Mouse (Mus musculus) kidney, embryonic 15.5 days (tissue): ENCODE data around the gene Tcerg1l. TPM values are rescaled to one million over a fixed set of nuclear protein-coding genes. Genes with fewer than 3 reads are reported as not detected.

Experiments used
- ATAC-seq: fragments of 200-750 bp; cut with Nextera tagmentation; replicated peaks from 2 replicates; pipeline ENCODE4 v1.8.0; 2017; ENCODE audit warnings: moderate TSS enrichment; ENCODE audit not compliant: low FRiP score
- H3K27ac ChIP-seq: fragments of 300-500 bp; sonication (generic); 2 replicates; pipeline ENCODE4 v1.5.1; 2015; ENCODE audit warnings: mild to moderate bottlenecking, inconsistent platforms
- H3K27me3 ChIP-seq: fragments of 300-500 bp; sonication (generic); 2 replicates; pipeline ENCODE4 v1.6.1; 2015; ENCODE audit warnings: inconsistent platforms
- H3K36me3 ChIP-seq: fragments of 300-500 bp; sonication (generic); 2 replicates; pipeline ENCODE4 v1.6.1; 2015; ENCODE audit warnings: inconsistent platforms
- H3K4me1 ChIP-seq: fragments of 300-500 bp; sonication (generic); 2 replicates; pipeline ENCODE4 v1.6.1; 2015; ENCODE audit warnings: inconsistent platforms
- H3K4me2 ChIP-seq: fragments of 300-500 bp; sonication (generic); 2 replicates; pipeline ENCODE4 v1.6.1; 2015; ENCODE audit warnings: moderate library complexity, mild to moderate bottlenecking, inconsistent platforms
- H3K4me3 ChIP-seq: fragments of 300-500 bp; sonication (generic); replicated peaks from 2 replicates; pipeline ENCODE4 v1.5.1; 2015; ENCODE audit warnings: mild to moderate bottlenecking, inconsistent platforms
- H3K9ac ChIP-seq: fragments of 300-500 bp; sonication (generic); 2 replicates; pipeline ENCODE4 v1.6.1; 2015; ENCODE audit warnings: mild to moderate bottlenecking, inconsistent platforms
- H3K9me3 ChIP-seq: fragments of 300-500 bp; sonication (generic); replicated peaks from 2 replicates; pipeline ENCODE4 v1.6.1; 2016; ENCODE audit warnings: inconsistent platforms
- WGBS: fragments of 180-500 bp; shearing (Covaris S2); methylation state at CpG from one replicate; pipeline ENCODE4 v1.1.7; 2015; ENCODE audit warnings: mixed read lengths; 5-methylcytosine and 5-hydroxymethylcytosine counted together
- polyA plus RNA-seq: library from polyadenylated mRNA; unstranded; fragments of >200 nt; fragmentation: Nextera tagmentation; extraction: Ambion mirVana; gene quantifications from 2 replicates; pipeline ENCODE4 v1.2.1, GENCODE M21; 2015

Gene Tcerg1l
- polyA plus RNA-seq, 1 experiment from 2014 or later: 1.8 TPM

DNA sequence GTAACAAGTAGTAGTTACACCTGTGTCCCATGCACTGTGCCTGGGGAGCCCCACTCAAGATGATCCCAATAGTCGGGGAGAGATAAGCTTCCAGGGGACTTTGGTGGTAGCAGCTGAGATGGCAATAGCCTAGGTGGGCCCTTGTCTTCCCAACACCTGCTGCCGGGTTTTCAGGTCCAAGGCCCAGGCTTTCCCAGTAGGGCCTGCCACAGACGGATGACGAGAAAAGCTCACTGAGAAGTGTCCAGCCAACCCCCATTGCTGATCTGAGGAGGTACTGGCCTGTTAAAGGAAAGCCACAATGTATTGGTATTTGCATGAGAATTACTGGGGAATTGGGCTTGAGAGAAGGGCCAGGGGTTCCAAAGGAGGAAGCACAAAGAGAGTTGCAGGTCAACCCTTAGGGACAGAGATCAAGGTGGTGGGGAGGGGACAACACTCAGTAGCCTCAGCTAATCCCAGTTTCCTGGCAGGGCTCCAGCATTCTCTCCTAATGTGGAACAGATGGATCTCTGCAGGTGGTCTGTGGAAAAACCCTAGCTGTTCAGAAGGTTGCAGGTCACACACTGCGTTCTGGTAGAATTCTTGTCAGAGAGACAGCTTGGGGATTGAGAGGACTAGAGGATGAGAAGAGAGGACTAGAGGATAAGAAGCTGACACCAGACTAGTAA is 129.4 kb downstream of the Tcerg1l start:
- Histone ChIP-seq H3K27me3 (no peaks in the 10 kb centered on the region), H3K9ac (no peak overlapping the region), H3K4me1 (peaks cover 9% of the 10 kb centered on the region), H3K36me3 (no peaks in the 10 kb centered on the region), H3K9me3 (no peaks in the 10 kb centered on the region), H3K4me2 (no peak overlapping the region), H3K4me3 (no peak overlapping the region), H3K27ac (no peak overlapping the region)
- ATAC-seq: no peak
- WGBS: 71% methylated on average over 5 of the region's 5 CpGs

DNA sequence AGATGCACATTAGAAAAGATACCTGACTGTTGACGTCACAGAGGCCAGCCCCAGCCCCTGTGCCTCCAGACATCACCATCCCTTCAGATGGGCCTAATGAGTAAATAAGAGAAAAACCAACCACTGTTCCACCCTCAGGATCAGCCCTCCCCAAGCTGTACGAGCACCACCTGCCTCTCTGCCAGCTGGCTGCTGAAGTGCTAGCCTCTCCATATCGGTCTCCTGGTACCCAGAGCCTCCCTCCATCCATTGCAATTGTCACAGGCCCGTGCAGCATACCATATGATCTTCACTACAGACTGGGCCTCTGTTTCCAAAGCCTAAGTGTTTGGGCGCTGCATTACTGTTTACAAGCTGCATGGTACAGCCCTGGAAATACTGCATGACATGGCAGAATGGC is 148.9 kb downstream of the Tcerg1l start:
- Histone ChIP-seq H3K36me3 (no peaks in the 10 kb centered on the region), H3K4me2 (no peak overlapping the region), H3K9ac (no peak overlapping the region), H3K4me1 (no peaks in the 10 kb centered on the region), H3K9me3 (no peaks in the 10 kb centered on the region), H3K4me3 (no peak overlapping the region), H3K27ac (no peak overlapping the region), H3K27me3 (no peaks in the 10 kb centered on the region)
- ATAC-seq: no peak
- WGBS: 89% methylated on average over 5 of the region's 5 CpGs

DNA sequence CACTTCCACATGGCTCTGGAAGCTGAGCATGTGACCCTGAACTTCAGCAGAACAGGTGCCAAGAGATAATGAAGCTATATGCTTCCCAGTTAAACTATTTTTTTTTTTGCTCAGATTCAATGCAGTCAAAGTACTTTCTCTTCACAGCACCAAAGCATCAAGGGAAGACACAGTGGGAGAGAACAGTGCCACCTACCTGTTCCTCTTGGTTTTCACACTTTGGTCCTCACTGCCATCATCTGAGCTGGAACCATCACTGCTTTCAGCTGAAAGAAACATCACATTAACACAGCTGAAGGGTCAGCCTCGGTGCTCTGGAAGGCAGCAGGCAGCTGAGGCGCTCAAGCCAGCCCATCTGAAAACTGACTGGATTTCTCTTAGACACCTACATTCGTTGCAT is 149.4 kb downstream of the Tcerg1l start:
- Histone ChIP-seq H3K9me3 (no peaks in the 10 kb centered on the region), H3K27ac (no peak overlapping the region), H3K9ac (no peak overlapping the region), H3K4me1 (no peaks in the 10 kb centered on the region), H3K36me3 (no peaks in the 10 kb centered on the region), H3K27me3 (no peaks in the 10 kb centered on the region), H3K4me3 (no peak overlapping the region), H3K4me2 (no peak overlapping the region)
- WGBS: 69% methylated on average over 3 of the region's 3 CpGs
- no peak for ATAC-seq

GRCm38 (mm10) chr7:138246684-138247083 is 150.8 kb downstream of the Tcerg1l start:
- Histone ChIP-seq H3K27ac (no peak overlapping the region), H3K27me3 (no peaks in the 10 kb centered on the region), H3K4me3 (no peak overlapping the region), H3K36me3 (no peaks in the 10 kb centered on the region), H3K4me1 (no peaks in the 10 kb centered on the region), H3K9ac (no peak overlapping the region), H3K4me2 (no peak overlapping the region), H3K9me3 (no peaks in the 10 kb centered on the region)
- no peak for ATAC-seq
- WGBS: 20% methylated on average over 2 of the region's 2 CpGs

DNA sequence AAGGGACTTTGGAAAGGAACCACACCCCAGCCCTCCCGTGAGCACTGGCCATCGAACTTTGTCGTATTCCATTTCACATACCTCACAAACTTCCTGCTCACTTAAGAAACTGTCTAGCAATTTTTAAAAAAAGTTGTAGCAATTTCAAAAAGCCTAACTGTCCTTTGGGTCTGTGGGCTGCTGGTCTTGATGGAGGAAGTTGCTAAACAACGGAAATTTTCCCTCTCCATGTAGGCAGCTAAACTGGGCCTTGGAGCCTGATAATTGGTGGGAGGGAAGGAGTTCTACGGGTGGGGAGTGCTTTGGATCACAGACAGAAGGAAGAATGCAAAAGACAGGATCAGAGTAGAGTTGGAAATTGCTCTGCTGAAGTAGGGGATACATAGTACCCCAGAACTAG is 155.3 kb downstream of the Tcerg1l start:
- 74% methylated on average over 5 of the region's 5 CpGs for WGBS
- no peaks in the 10 kb centered on the region for H3K9me3 ChIP-seq
- no peaks in the 10 kb centered on the region for H3K36me3 ChIP-seq
- no peak for ATAC-seq
- H3K4me3 ChIP-seq: no peak overlapping the region
- no peaks in the 10 kb centered on the region for H3K27me3 ChIP-seq
- H3K27ac ChIP-seq: no peak overlapping the region
- no peak overlapping the region for H3K4me2 ChIP-seq
- no peak overlapping the region for H3K9ac ChIP-seq
- no peaks in the 10 kb centered on the region for H3K4me1 ChIP-seq

GRCm38 (mm10) chr7:138237708-138238225 is 159.8 kb downstream of the Tcerg1l start:
- H3K4me1 ChIP-seq: no peaks in the 10 kb centered on the region
- no peaks in the 10 kb centered on the region for H3K27me3 ChIP-seq
- no peaks in the 10 kb centered on the region for H3K36me3 ChIP-seq
- no peak overlapping the region for H3K4me2 ChIP-seq
- no peak overlapping the region for H3K27ac ChIP-seq
- no peak for ATAC-seq
- H3K9me3 ChIP-seq: no peaks in the 10 kb centered on the region
- H3K9ac ChIP-seq: no peak overlapping the region
- H3K4me3 ChIP-seq: no peak overlapping the region
- 41% methylated on average over 5 of the region's 5 CpGs for WGBS

DNA sequence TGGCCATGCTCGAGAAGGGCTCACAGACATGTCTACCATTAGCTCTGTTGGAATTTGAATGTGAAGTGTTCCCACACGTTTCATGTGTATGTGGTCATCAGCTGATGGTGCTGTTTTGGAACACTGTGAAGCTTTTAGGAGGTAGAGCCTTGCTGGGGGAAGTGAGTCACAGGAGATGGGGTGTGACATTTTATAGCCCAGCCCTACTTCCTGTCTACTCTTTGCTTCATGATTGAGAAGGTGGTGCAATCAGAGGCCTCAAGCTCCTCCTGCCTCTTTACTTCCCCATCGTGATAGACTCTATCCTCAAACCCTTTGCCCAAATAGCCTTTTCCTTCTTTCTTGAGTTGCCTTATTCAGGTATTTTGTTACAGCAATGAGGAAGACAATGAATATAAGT is 173.3 kb downstream of the Tcerg1l start:
- no peak overlapping the region for H3K9ac ChIP-seq
- ATAC-seq: no peak
- H3K4me1 ChIP-seq: no peaks in the 10 kb centered on the region
- no peak overlapping the region for H3K4me2 ChIP-seq
- H3K27me3 ChIP-seq: no peaks in the 10 kb centered on the region
- H3K9me3 ChIP-seq: no peaks in the 10 kb centered on the region
- no peak overlapping the region for H3K27ac ChIP-seq
- H3K36me3 ChIP-seq: no peaks in the 10 kb centered on the region
- 76% methylated on average over 3 of the region's 3 CpGs for WGBS
- H3K4me3 ChIP-seq: no peak overlapping the region

GRCm38 (mm10) chr7:138222951-138223350 is 174.6 kb downstream of the Tcerg1l start:
- H3K9me3 ChIP-seq: no peaks in the 10 kb centered on the region
- no peak overlapping the region for H3K4me3 ChIP-seq
- no peak overlapping the region for H3K4me2 ChIP-seq
- no peak overlapping the region for H3K9ac ChIP-seq
- 64% methylated on average over 4 of the region's 4 CpGs for WGBS
- no peak for ATAC-seq
- H3K27ac ChIP-seq: no peak overlapping the region
- H3K36me3 ChIP-seq: no peaks in the 10 kb centered on the region
- H3K27me3 ChIP-seq: no peaks in the 10 kb centered on the region
- no peaks in the 10 kb centered on the region for H3K4me1 ChIP-seq

GRCm38 (mm10) chr7:138217556-138218098 is 179.9 kb downstream of the Tcerg1l start:
- WGBS: 69% methylated on average over 6 of the region's 6 CpGs

DNA sequence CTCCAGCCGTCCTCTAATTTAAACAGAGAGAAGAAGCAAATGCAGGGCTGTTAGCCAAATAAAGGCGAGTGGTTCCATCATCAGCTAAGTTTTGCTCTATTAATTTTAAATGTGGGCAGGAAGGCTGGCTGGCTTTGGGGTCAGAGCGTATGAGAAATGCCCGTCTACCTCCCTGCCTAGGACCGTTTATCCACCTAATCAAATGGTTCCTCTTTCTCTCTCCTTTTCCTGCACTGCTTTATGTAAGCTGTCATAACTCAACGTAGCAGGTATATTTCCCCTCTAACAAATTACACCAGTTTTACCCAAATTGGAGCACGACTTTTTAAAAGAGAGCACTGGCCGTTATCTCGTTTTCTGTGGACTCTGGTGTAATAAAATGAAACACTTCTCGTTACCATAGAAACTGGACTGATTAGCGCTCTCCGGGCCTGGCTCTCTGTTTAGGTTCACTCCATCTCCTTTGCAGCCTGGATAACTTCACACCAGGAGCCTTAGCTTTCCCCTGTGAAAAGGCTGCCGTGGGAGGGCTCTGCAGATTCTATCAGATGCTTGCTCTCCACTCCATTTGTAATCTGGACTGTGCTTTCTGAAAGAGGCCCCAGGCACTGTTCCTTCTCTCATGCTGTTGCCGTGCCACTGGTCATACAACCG is 182.2 kb downstream of the Tcerg1l start:
- H3K4me1 ChIP-seq: 0 out of 2 replicates have a peak, but pooled peaks cover 3% of the 10 kb centered on the region
- no peaks in the 10 kb centered on the region for H3K36me3 ChIP-seq
- H3K27me3 ChIP-seq: no peaks in the 10 kb centered on the region
- no peak overlapping the region for H3K9ac ChIP-seq
- WGBS: 33% methylated on average over 15 of the region's 15 CpGs
- no peak overlapping the region for H3K27ac ChIP-seq
- no peak overlapping the region for H3K4me3 ChIP-seq
- ATAC-seq: no peak
- no peaks in the 10 kb centered on the region for H3K9me3 ChIP-seq
- H3K4me2 ChIP-seq: no peak overlapping the region

More at GRCm38 (mm10) chr7:138217556-138218098, 179.9 kb downstream of the Tcerg1l start:
- H3K36me3 ChIP-seq: no peaks in the 10 kb centered on the region
- no peaks in the 10 kb centered on the region for H3K27me3 ChIP-seq
- ATAC-seq: no peak
- no peak overlapping the region for H3K27ac ChIP-seq
- H3K9ac ChIP-seq: no peak overlapping the region
- 0 out of 2 replicates have a peak, but pooled peaks cover 3% of the 10 kb centered on the region for H3K4me1 ChIP-seq
- H3K4me3 ChIP-seq: no peak overlapping the region
- no peak overlapping the region for H3K4me2 ChIP-seq
- H3K9me3 ChIP-seq: no peaks in the 10 kb centered on the region

DNA sequence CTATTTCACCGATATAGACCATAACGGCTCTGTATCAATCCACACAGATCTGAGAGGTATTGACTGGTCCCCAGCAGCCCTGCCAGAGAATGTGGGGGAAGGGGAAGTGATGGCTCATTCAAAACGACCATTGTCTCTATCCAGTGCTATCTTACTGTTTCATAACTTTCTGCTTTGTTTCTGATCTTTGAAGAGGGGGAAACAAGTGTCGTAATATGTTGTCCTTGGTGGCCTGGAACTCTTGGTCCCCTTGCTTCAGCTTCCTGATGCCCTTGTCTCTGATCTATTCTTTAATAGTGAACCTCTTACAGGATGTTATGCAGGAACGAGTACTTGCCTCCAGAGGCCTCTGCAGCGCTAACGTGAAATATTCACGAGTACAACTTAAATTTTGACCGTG is 182.8 kb downstream of the Tcerg1l start:
- H3K36me3 ChIP-seq: no peaks in the 10 kb centered on the region
- H3K4me1 ChIP-seq: 0 out of 2 replicates have a peak, but pooled peaks cover 3% of the 10 kb centered on the region
- no peak for ATAC-seq
- H3K9me3 ChIP-seq: no peaks in the 10 kb centered on the region
- WGBS: 74% methylated on average over 9 of the region's 9 CpGs
- no peak overlapping the region for H3K4me3 ChIP-seq
- no peak overlapping the region for H3K27ac ChIP-seq
- H3K4me2 ChIP-seq: no peak overlapping the region
- H3K27me3 ChIP-seq: no peaks in the 10 kb centered on the region
- no peak overlapping the region for H3K9ac ChIP-seq

DNA sequence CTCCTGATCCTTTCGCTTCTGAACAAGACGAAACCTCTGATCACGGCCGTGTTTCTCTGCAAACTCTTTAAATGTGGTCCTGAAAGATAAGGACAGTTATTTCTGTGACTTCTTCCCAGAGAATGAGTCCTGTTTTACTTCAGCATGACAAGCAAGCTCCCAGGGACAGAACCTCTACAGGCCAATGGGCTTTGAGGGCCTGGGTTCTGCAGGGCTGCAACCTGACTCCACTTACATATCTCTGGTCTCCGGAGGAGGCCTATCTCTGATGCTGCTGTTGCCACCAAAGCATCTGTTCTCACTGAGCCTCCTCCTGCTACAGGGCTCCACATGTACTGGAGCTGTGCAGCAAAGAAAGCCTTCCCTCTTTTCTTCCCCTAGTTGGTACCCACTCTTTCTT is 187.8 kb downstream of the Tcerg1l start:
- no peak for ATAC-seq
- no peaks in the 10 kb centered on the region for H3K27me3 ChIP-seq
- 64% methylated on average over 5 of the region's 5 CpGs for WGBS

More for the DNA sequence above, 187.8 kb downstream of the Tcerg1l start:
- Histone ChIP-seq H3K27ac (no peak overlapping the region), H3K4me1 (no peaks in the 10 kb centered on the region), H3K36me3 (no peaks in the 10 kb centered on the region), H3K9ac (no peak overlapping the region), H3K4me3 (no peak overlapping the region), H3K9me3 (no peaks in the 10 kb centered on the region), H3K4me2 (no peak overlapping the region)
